Mouse (Mus musculus) liver, adult (tissue): ENCODE results near the gene She.

Source experiments
- GATA4 ChIP-seq: IDR thresholded peaks from 2 replicates; pipeline ENCODE4 v1.6.1; 2014; ENCODE audit warnings: mild to moderate bottlenecking, low read length; ENCODE audit not compliant: insufficient replicate concordance

She gene

GRCm38 (mm10) chr3:89843148-89843547, 12.0 kb downstream of the She start:
- peak; percentile 90; the same call in 1 of the 2 replicates for TF ChIP-seq GATA4

GRCm38 (mm10) chr3:89845814-89846213, 14.6 kb downstream of the She start:
- TF ChIP-seq GATA4 = no peak

GRCm38 (mm10) chr3:89847126-89847525, 16.0 kb downstream of the She start:
- TF ChIP-seq GATA4 = no peak

GRCm38 (mm10) chr3:89847596-89847995, 16.4 kb downstream of the She start:
- TF ChIP-seq GATA4 = peak; percentile 79; the same call in 1 of the 2 replicates

- TF ChIP-seq GATA4 = no peak
Observed at GRCm38 (mm10) chr3:89848083-89848482, 16.9 kb downstream of the She start.

GRCm38 (mm10) chr3:89853752-89854151, 22.6 kb downstream of the She start:
- TF ChIP-seq GATA4 = peak; percentile 68; the same call in 1 of the 2 replicates

- no peak for TF ChIP-seq GATA4
Observed at GRCm38 (mm10) chr3:89857353-89857752, 26.2 kb downstream of the She start.

- no peak for TF ChIP-seq GATA4
Observed at GRCm38 (mm10) chr3:89858123-89858522, 27.0 kb downstream of the She start.

- no peak for TF ChIP-seq GATA4
Observed at GRCm38 (mm10) chr3:89858888-89859287, 27.7 kb downstream of the She start.

GRCm38 (mm10) chr3:89859936-89860335, 28.8 kb downstream of the She start:
- TF ChIP-seq GATA4 = no peak

- no peak for TF ChIP-seq GATA4
Observed at GRCm38 (mm10) chr3:89860343-89860742, 29.2 kb downstream of the She start.

GRCm38 (mm10) chr3:89861070-89861469, 29.9 kb downstream of the She start:
- no peak for TF ChIP-seq GATA4

GRCm38 (mm10) chr3:89862182-89862761, 31.1 kb downstream of the She start:
- no peak for TF ChIP-seq GATA4

GRCm38 (mm10) chr3:89863716-89864509, 32.7 kb downstream of the She start:
- TF ChIP-seq GATA4 = no peak

- no peak for TF ChIP-seq GATA4
Observed at GRCm38 (mm10) chr3:89865020-89865419, 33.9 kb downstream of the She start.

- no peak for TF ChIP-seq GATA4
Observed at GRCm38 (mm10) chr3:89865764-89866163, 34.6 kb downstream of the She start.
